Mouse (Mus musculus): ENCODE results near the gene Arhgap25. TPM values are rescaled to one million over a fixed set of nuclear protein-coding genes. Genes with fewer than 3 reads are reported as not detected.
"Not testable (repeated sequence)": the region's sequence is repeated elsewhere in the genome, so short reads cannot be mapped to it uniquely, and the experiment has no call there.

Gene Arhgap25
- polyA plus RNA-seq (2015; fragmentation: Nextera tagmentation; extraction: Ambion mirVana), result 5.7 and 7.1 TPM in 2 replicates

DNA sequence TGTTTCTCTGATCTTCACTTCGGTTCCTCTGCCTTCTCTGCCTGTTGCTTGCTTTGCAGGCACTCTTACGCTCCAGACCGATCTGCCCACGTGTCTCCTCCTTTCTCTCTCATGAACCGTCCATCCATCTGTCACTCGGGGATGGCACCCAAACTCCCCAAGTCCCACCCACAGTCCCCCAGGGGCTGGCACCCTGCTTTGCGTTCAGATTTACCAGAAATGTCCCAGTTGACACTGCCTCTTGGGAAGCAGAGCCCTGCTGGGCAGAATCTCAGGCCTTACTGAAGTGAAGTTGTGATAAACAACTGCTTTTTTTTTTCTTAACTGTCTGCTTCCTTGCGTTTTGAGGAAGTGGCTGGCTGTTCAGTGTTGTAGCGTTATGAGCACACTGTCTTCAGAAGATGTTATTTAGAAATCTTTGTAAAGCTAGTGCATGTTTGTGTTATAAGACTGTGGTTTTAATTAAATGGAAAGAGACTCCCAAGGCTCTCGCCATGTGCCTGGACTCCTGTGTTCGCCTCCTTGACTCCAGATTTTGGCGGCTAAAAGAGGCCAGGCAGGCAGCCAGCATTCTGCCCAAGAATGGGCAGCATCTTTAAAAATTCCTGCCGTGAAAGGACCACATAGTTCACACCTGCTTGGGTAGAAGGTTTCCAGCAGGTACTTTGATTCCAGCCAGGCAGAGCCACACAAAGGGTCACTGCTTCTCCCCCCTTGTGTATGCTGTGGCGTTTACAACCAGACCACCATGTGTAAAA is at the start of gene Arhgap25:
TSS of gene Arhgap25 (minus strand) at position 307 of the 758 bp plus-strand sequence.
- Histone ChIP-seq H3K4me3 (no peak within 1 kb of the TSS), H3K36me3 (no peaks in the 10 kb centered on the region), H3K9me3 (no peaks in the 10 kb centered on the region), H3K27ac (no peak within 1 kb of the TSS; the same call in 1 of the 2 replicates), H3K4me1 (peaks cover 10% of the 10 kb centered on the region), H3K9ac (no peak within 1 kb of the TSS), H3K27me3 (peaks cover 8% of the 10 kb centered on the region; the same call in 1 of the 2 replicates), H3K4me2 (no peak within 1 kb of the TSS)
- WGBS, result 57% methylated on average over 14 of the region's 14 CpGs
- no peak for ATAC-seq (ENCODE audit: insufficient number of reproducible peaks, insufficient read depth, low FRiP score, low TSS enrichment, low read depth)

DNA sequence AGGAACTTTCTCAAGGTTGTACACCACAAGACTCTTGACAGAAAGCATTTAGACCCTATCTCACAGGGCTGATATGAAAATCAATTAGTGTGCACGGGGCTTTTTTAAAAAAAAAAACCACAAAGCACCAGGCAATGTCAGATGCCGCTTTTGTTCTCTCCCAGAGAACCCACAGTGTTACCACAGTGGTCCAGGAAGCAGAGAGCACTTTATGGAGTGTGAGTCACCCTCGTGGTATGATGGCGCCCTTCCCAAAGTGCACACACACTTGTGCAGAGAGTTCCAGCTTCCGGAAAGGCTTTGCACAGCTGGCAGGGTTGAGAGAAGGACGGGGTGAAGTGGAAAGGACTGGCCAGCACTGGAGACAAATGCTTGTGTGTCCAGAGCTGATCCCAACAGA is 49.4 kb upstream of the Arhgap25 start:
- H3K9me3 ChIP-seq, result no peaks in the 10 kb centered on the region
- H3K4me2 ChIP-seq, result no peak overlapping the region
- no peak overlapping the region for H3K27ac ChIP-seq
- ATAC-seq (ENCODE audit: insufficient number of reproducible peaks, insufficient read depth, low FRiP score, low TSS enrichment, low read depth), result no peak
- no peak overlapping the region for H3K4me3 ChIP-seq
- H3K36me3 ChIP-seq, result no peaks in the 10 kb centered on the region
- 66% methylated on average over 6 of the region's 6 CpGs for WGBS
- no peak overlapping the region for H3K9ac ChIP-seq
- peaks cover 8% of the 10 kb centered on the region; the same call in 1 of the 2 replicates for H3K27me3 ChIP-seq
- H3K4me1 ChIP-seq, result peaks cover 3% of the 10 kb centered on the region; the same call in 1 of the 2 replicates

DNA sequence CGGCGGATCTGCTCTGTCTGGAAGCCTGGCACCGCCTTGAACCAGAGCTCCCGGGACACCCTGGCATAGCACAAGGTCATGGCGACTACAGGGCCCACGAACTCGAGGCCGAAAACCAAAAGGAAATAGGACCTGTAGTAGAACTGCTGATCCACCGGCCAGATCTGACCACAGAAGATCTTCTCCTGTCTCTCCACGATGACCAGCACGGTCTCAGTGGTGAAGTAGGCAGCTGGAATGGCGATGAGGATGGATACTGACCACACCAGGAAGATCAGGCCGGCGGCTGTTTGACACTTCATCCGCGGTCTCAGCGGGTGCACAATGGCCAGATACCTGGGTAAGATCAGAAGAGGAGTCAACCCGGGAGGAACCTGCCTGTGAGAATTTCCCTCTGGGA is 48.5 kb upstream of the Arhgap25 start:
- no peak overlapping the region for H3K9ac ChIP-seq
- peaks cover 7% of the 10 kb centered on the region; the same call in 1 of the 2 replicates for H3K4me1 ChIP-seq
- no peaks in the 10 kb centered on the region for H3K36me3 ChIP-seq
- H3K4me3 ChIP-seq, result no peak overlapping the region
- no peaks in the 10 kb centered on the region for H3K9me3 ChIP-seq
- no peak for ATAC-seq (ENCODE audit: insufficient number of reproducible peaks, insufficient read depth, low FRiP score, low TSS enrichment, low read depth)
- peaks cover 2% of the 10 kb centered on the region; the same call in 1 of the 2 replicates for H3K27me3 ChIP-seq
- H3K4me2 ChIP-seq, result no peak overlapping the region
- H3K27ac ChIP-seq, result no peak overlapping the region
- 88% methylated on average over 18 of the region's 18 CpGs for WGBS

DNA sequence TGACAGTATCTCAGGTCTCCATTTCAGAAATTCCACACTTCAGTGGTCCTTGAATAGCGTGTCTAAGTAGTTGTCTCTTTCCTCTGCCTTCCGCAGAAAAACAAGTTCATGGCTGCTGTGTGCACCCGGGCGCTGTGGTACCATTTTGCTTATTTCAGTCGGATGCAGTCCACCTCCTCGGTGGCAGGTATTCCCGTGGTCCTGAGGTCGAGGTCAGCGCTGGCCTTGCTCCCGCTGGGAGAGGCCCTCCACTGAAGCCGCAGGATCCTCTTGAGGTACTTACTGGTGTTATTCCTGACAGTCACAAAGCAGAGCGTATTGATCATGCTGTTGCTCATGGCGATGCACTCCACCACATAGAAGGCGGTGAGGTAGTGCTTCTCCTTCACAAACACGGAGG is 48.0 kb upstream of the Arhgap25 start:
- Histone ChIP-seq H3K27ac (no peak overlapping the region), H3K9ac (no peak overlapping the region), H3K36me3 (no peaks in the 10 kb centered on the region), H3K4me1 (peaks cover 10% of the 10 kb centered on the region; the same call in 1 of the 2 replicates), H3K9me3 (no peaks in the 10 kb centered on the region), H3K27me3 (no peaks in the 10 kb centered on the region), H3K4me3 (no peak overlapping the region), H3K4me2 (no peak overlapping the region)
- WGBS, result 87% methylated on average over 15 of the region's 15 CpGs
- no peak for ATAC-seq (ENCODE audit: insufficient number of reproducible peaks, insufficient read depth, low FRiP score, low TSS enrichment, low read depth)

DNA sequence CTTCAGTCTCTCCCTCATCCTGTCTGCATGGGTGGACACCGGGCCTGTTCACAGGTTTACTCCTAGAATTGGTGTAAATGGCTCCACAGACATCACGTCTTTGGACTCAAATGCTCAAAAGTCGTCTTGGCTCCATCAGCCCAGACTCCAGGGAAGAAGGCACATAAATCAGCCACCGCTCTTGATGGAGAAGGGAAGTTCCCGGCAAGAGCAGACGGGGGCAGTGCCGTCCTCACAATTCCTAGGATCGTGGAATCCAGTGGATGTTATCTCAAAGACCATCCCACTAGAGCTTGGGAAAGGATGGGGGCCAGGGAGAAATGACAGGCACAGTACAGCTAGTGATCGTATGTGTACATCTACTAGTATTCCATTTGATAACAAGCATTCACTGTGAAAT is 45.2 kb upstream of the Arhgap25 start:
- H3K27ac ChIP-seq, result no peak overlapping the region
- ATAC-seq (ENCODE audit: insufficient number of reproducible peaks, insufficient read depth, low FRiP score, low TSS enrichment, low read depth), result no peak
- no peaks in the 10 kb centered on the region for H3K27me3 ChIP-seq
- H3K4me1 ChIP-seq, result peaks cover 10% of the 10 kb centered on the region; the same call in 1 of the 2 replicates
- H3K9ac ChIP-seq, result no peak overlapping the region
- H3K4me3 ChIP-seq, result no peak overlapping the region
- no peak overlapping the region for H3K4me2 ChIP-seq
- H3K9me3 ChIP-seq, result no peaks in the 10 kb centered on the region
- WGBS, result 54% methylated on average over 9 of the region's 9 CpGs
- H3K36me3 ChIP-seq, result no peaks in the 10 kb centered on the region

DNA sequence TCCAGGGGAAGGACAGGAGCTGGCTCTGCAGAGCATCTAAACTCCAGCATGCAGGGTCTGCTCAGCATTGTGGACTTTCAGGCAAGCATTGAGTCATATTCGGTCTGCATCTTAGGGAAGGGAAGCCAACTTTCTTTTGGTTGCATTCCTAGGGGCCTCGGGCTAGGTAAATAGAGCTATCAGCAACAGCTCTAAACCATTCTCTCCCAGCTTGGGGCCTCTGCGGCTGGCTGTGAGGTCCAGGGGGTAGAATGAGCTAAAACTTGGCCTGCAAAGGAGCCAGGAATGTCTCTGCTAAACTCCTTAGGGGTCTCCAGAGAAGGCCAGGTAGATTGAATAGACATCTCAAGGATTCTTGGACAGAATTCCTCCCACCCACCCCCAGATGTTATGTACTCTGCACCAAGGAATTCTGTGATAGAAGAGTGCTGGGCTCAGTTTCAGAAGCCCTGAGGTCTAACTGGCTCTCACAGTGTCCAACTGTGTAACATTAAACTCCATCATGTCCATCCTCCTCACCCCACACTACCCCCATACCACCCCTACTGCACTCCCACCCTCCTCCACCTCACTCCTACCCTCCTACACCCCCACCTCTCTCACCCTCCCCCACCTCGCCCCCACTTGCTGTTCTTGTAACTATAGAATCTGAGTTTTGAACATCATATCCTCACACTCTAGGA is 43.7 kb upstream of the Arhgap25 start:
- H3K4me2 ChIP-seq, result no peak overlapping the region
- no peaks in the 10 kb centered on the region for H3K27me3 ChIP-seq
- no peak overlapping the region for H3K9ac ChIP-seq
- no peaks in the 10 kb centered on the region for H3K36me3 ChIP-seq
- no peak for ATAC-seq (ENCODE audit: insufficient number of reproducible peaks, insufficient read depth, low FRiP score, low TSS enrichment, low read depth)
- no peak overlapping the region for H3K4me3 ChIP-seq
- peaks cover 7% of the 10 kb centered on the region; the same call in 1 of the 2 replicates for H3K4me1 ChIP-seq
- 0 out of 2 replicates have a peak overlapping the region, but pooled peaks have one; percentile 39 for H3K27ac ChIP-seq
- WGBS, result 44% methylated on average over 4 of the region's 4 CpGs
- no peaks in the 10 kb centered on the region for H3K9me3 ChIP-seq

DNA sequence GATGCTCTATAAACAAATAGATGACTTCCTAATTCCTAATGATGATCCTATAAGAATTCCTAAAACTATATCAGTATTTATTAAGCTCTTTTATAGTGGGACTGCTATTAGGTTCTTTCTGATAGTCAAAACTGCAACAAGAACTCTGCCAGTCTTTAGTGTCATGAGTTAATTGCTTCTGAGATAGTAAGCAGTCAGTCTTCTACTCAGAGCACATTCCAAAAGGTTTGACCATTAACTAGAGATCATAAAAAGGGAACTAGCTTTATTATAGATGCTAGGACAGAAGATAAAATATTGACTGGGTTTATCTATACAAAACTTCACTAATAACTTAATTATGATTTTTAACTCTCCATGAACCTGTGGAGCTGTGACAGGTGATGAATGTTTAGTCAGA is 38.8 kb upstream of the Arhgap25 start:
- not testable (repeated sequence) for H3K27ac ChIP-seq; ATAC-seq (ENCODE audit: insufficient number of reproducible peaks, insufficient read depth, low FRiP score, low TSS enrichment, low read depth); H3K4me2 ChIP-seq; H3K9ac ChIP-seq; H3K4me3 ChIP-seq; H3K27me3 ChIP-seq; H3K9me3 ChIP-seq; H3K4me1 ChIP-seq; H3K36me3 ChIP-seq

DNA sequence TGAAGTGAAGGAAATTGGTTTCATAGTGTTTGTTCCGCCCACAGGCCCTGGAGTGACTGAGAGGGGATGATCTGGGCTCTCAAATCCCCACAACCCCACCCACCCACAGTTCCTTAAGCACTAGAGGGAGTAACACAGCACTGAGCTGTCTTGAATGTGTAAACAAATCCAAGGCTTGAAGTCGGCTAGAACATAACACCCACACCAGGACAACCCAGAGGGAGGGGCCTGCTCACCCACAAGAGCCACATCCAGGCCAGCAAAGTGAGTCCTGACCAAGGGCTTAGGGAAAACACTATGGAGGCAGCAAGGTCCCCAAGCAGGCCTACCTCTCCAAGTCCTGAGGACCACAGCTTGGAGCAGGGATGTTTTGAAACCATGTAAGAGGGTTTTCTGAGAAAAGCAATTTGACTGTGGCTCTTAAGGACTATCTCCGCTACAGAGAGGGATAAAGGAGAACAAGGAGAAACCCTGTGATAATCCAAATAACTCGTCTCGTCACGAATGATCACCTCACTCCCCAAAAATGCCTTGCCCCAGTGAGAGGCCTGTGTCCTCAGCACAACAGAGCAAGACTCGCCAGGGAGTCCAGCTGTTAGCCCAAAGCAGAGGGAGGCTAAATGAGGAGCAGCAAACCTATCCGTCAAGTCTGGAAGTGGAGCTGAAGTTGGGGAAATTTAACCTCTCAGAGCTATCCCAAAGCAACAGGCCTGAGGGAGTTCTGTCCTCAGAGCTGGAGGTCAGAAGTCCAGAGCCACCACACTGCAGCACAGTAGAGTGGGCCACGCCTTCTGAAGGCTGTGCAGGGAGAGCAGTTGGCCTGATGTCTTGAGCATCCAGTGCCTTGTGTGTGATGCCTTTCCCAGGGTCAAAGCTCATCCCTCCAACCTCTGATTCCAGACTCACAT is 34.9 kb upstream of the Arhgap25 start:
- H3K27me3 ChIP-seq, result no peaks in the 10 kb centered on the region
- 60% methylated on average over 9 of the region's 9 CpGs for WGBS
- no peaks in the 10 kb centered on the region for H3K36me3 ChIP-seq
- H3K4me3 ChIP-seq, result no peak overlapping the region
- H3K9ac ChIP-seq, result no peak overlapping the region
- ATAC-seq (ENCODE audit: insufficient number of reproducible peaks, insufficient read depth, low FRiP score, low TSS enrichment, low read depth), result no peak
- H3K9me3 ChIP-seq, result peaks cover 4% of the 10 kb centered on the region; the same call in 1 of the 2 replicates
- no peak overlapping the region for H3K27ac ChIP-seq
- no peak overlapping the region for H3K4me2 ChIP-seq
- no peaks in the 10 kb centered on the region for H3K4me1 ChIP-seq

DNA sequence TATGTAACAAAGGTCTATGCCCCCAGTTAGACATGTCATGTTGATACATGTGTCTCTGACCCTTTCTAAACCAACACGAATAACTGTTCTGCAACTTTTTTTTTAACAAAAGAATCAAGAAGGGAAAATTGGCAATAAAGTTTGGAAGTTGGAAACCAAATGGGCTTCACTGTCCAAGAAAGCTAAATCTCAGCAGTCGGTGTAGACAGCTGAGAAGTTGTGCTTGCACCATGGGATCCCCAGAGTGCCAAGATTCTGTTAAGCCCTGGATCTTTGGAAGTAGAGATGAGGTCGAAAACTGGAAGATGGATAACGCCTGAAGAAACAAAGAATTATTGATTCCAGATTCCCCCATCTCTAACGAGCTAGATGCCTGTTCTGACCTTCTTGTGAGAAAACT is 32.1 kb upstream of the Arhgap25 start:
- H3K4me2 ChIP-seq, result no peak overlapping the region
- H3K9me3 ChIP-seq, result peaks cover 4% of the 10 kb centered on the region; the same call in 1 of the 2 replicates
- no peak overlapping the region for H3K9ac ChIP-seq
- no peak for ATAC-seq (ENCODE audit: insufficient number of reproducible peaks, insufficient read depth, low FRiP score, low TSS enrichment, low read depth)
- H3K4me3 ChIP-seq, result no peak overlapping the region
- H3K27me3 ChIP-seq, result no peaks in the 10 kb centered on the region
- H3K27ac ChIP-seq, result no peak overlapping the region
- 70% methylated on average over 5 of the region's 5 CpGs for WGBS
- no peaks in the 10 kb centered on the region for H3K36me3 ChIP-seq
- H3K4me1 ChIP-seq, result no peaks in the 10 kb centered on the region

DNA sequence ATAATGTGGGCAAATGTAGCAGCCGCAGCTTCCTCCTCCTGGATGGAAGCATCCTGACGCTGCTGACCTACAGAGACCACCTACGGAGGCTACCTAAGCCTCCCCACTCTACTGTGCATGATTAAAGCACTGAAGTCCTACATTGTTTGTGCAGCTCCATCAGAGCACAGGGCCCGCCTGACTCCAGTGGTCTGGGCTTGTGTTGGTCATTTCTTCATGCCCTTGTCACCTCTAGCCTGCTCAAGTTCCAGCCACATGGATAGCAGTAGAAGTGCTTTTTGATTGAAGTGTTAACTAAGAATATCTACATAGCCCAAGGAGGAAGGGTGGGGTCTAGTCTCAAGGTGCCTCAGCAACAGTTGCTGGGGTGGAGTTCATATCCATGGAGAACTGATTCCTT is 31.3 kb upstream of the Arhgap25 start:
- H3K4me1 ChIP-seq, result no peaks in the 10 kb centered on the region
- no peak overlapping the region for H3K4me3 ChIP-seq
- WGBS, result 89% methylated on average over 4 of the region's 4 CpGs
- no peak overlapping the region for H3K27ac ChIP-seq
- H3K36me3 ChIP-seq, result no peaks in the 10 kb centered on the region
- ATAC-seq (ENCODE audit: insufficient number of reproducible peaks, insufficient read depth, low FRiP score, low TSS enrichment, low read depth), result no peak
- H3K4me2 ChIP-seq, result no peak overlapping the region
- H3K27me3 ChIP-seq, result no peaks in the 10 kb centered on the region
- H3K9me3 ChIP-seq, result peaks cover 4% of the 10 kb centered on the region; the same call in 1 of the 2 replicates
- no peak overlapping the region for H3K9ac ChIP-seq

DNA sequence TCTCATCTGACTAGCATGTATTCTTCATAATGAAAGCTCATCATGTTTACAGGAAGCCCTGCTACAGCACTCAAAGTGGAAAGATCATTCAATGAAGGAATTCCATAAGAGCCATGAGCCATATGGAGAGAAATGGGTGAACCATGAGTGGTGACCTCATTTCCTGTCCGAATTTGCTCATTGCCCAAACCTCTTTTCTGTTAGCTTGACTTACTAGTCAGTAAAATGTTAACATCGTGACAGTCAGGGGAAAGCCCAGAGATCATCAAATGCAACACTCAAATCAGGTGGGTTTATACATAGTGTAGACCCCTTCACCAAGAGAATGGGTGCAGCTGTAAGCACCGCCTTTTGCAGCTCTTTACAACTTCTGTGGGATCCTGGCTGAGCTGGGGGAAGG is 20.7 kb upstream of the Arhgap25 start:
- 79% methylated on average over 3 of the region's 3 CpGs for WGBS
- Histone ChIP-seq H3K36me3 (no peaks in the 10 kb centered on the region), H3K27me3 (no peaks in the 10 kb centered on the region), H3K4me3 (no peak overlapping the region), H3K9me3 (no peaks in the 10 kb centered on the region), H3K27ac (no peak overlapping the region), H3K4me2 (no peak overlapping the region), H3K4me1 (no peaks in the 10 kb centered on the region), H3K9ac (no peak overlapping the region)
- no peak for ATAC-seq (ENCODE audit: insufficient number of reproducible peaks, insufficient read depth, low FRiP score, low TSS enrichment, low read depth)

Measured in embryonic facial prominence, embryonic 13.5 days (tissue).